Mouse (Mus musculus) liver, embryonic 12.5 days (tissue): ENCODE data around the gene Atp10a. TPM values are rescaled to one million over a fixed set of nuclear protein-coding genes. Genes with fewer than 3 reads are reported as not detected.

Experiments used
- ATAC-seq: fragments of 200-750 bp; cut with Nextera tagmentation; 2 replicates; pipeline ENCODE4 v1.8.0; 2017; ENCODE audit warnings: moderate number of reproducible peaks, mild to moderate bottlenecking, moderate library complexity
- H3K27ac ChIP-seq: fragments of 300-500 bp; sonication (generic); 2 replicates; pipeline ENCODE4 v1.5.1; 2016; ENCODE audit warnings: mild to moderate bottlenecking
- H3K27me3 ChIP-seq: fragments of 300-500 bp; sonication (generic); replicated peaks from 2 replicates; pipeline ENCODE4 v1.6.1; 2016; ENCODE audit warnings: mild to moderate bottlenecking, moderate library complexity
- H3K36me3 ChIP-seq: fragments of 300-500 bp; sonication (generic); 2 replicates; pipeline ENCODE4 v1.6.1; 2016; ENCODE audit warnings: mild to moderate bottlenecking, moderate library complexity
- H3K4me1 ChIP-seq: fragments of 300-500 bp; sonication (generic); 2 replicates; pipeline ENCODE4 v1.6.1; 2016
- H3K4me2 ChIP-seq: fragments of 300-500 bp; sonication (generic); 2 replicates; pipeline ENCODE4 v1.6.1; 2016; ENCODE audit warnings: mild to moderate bottlenecking, moderate library complexity
- H3K4me3 ChIP-seq: fragments of 300-500 bp; sonication (generic); 2 replicates; pipeline ENCODE4 v1.5.1; 2016; ENCODE audit warnings: mild to moderate bottlenecking, moderate library complexity
- H3K9ac ChIP-seq: fragments of 300-500 bp; sonication (generic); 2 replicates; pipeline ENCODE4 v1.6.1; 2016; ENCODE audit warnings: mild to moderate bottlenecking, moderate library complexity
- H3K9me3 ChIP-seq: fragments of 300-500 bp; sonication (generic); replicated peaks from 2 replicates; pipeline ENCODE4 v1.6.1; 2016; ENCODE audit warnings: mild to moderate bottlenecking, moderate library complexity
- WGBS: fragments of 180-500 bp; shearing (Covaris S2); methylation state at CpG from one replicate; pipeline ENCODE4 v1.1.7; 2016; ENCODE audit not compliant: insufficient replicate concordance; 5-methylcytosine and 5-hydroxymethylcytosine counted together
- polyA plus RNA-seq: library from polyadenylated mRNA; unstranded; fragments of >200 nt; fragmentation: Nextera tagmentation; extraction: Ambion mirVana; gene quantifications from 2 replicates; pipeline ENCODE4 v1.2.1, GENCODE M21; 2016

The Atp10a gene
- polyA plus RNA-seq, 1 experiment from 2014 or later: 2.0 TPM

DNA sequence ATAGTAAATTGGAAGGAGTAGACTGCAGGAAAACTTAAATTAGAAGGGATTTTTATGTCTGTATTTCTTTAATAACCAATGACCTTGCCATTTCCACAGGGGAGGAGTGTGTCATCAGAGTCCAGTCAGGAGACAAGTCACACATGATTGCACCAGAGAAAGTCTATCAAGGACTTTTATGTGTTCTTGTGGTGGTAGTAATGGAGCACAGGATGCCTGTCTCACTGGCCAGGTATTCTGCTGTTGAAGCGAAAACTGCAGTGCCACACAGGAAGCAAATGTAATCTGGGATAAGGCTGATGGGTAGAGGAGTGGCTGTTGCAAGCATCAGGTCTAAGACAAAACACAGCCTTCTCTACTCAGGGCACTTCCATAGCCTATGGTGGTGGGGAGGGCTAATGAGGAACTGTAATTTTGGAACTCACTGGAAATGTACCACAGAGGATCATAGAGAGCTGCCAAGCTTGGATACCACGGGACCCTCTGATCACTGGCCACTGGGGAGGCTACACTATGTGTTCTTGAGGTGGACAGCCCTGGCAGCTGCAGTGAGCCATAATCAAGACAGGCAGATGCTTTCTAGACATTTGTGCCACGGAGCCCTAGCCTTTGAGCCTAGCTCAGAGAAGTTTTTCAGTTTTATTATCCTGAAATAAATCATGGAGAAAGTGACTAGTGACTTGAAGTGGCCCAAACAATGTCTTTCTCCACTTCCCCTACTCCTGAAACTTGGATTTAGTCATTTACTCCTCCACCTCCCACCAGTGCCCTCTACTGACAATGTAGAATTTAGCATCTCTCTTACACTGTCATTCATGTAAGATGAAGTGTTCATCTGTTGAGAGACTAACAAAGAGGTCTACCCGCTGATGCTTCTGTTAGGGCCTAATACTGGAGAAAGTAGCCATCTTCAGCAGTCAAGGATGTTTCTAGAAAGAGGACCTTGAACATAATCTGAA is 87.7 kb downstream of the Atp10a start:
- H3K9me3 ChIP-seq: no peaks in the 10 kb centered on the region
- no peak overlapping the region for H3K4me2 ChIP-seq
- no peak overlapping the region for H3K27ac ChIP-seq
- 40% methylated on average over 4 of the region's 4 CpGs for WGBS
- no peak overlapping the region for H3K4me3 ChIP-seq
- ATAC-seq: no peak
- no peaks in the 10 kb centered on the region for H3K27me3 ChIP-seq
- H3K4me1 ChIP-seq: no peaks in the 10 kb centered on the region; the same call in 1 of the 2 replicates
- H3K9ac ChIP-seq: no peak overlapping the region
- H3K36me3 ChIP-seq: no peaks in the 10 kb centered on the region

DNA sequence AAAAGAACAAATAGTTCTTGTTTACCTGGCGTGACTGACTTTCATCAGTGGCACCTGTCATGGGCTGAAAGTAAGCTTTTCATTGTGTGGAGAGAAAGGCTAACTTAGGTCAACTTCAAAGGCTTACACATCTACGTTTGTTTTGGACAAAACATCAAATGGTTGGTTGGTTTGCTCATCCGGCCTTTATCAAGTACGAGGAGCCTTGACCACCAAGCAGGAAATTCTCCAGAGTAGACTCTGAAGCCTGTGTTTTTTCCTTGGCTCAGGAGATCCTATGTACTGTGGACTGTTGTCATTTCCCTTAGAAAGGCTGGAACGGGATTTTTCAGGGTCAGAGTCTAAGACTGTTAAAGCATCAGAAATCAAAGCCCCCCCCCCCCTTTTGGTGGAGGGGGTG is 90.9 kb downstream of the Atp10a start:
- no peaks in the 10 kb centered on the region; the same call in 1 of the 2 replicates for H3K4me1 ChIP-seq
- no peak overlapping the region for H3K4me2 ChIP-seq
- no peak overlapping the region for H3K4me3 ChIP-seq
- H3K36me3 ChIP-seq: no peaks in the 10 kb centered on the region
- H3K9me3 ChIP-seq: no peaks in the 10 kb centered on the region
- no peak overlapping the region for H3K27ac ChIP-seq
- no peak overlapping the region for H3K9ac ChIP-seq
- ATAC-seq: no peak
- WGBS: 45% methylated on average over 5 of the region's 5 CpGs
- no peaks in the 10 kb centered on the region for H3K27me3 ChIP-seq

DNA sequence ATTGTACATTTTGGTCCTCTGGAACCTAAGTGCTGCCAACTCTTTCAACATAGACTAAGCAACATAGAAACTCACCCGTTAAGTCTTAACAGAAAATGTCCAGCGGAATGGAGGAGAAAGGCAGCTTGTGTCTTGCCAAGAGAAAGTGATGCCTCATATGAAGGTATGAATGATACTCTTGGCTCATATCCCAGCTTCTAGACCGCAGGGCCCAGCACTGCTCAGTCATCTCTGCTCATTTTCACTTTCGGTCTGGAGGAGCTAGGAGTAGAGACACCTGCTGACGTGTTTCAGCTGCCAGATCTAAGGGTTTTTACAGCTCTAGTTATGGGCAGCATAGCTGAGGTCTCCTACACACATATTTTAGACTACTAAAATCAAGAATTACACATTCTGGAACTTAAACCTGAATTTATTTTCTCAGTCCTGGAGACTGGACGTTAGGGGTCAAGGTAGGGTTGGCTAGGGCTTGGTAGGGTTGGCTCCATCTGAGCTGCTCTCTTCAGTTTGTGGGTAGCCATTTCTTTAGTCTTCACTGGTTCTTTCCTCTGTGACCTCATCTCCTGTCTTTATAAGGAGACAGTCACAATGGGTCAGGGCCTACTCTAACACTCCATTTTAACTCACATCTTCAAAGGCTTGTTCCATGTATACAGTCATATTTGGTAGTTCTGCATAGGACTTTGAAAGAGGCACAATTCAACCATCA is 94.1 kb downstream of the Atp10a start:
- no peak for ATAC-seq
- no peak overlapping the region for H3K4me3 ChIP-seq
- H3K4me1 ChIP-seq: no peaks in the 10 kb centered on the region
- H3K27me3 ChIP-seq: no peaks in the 10 kb centered on the region
- H3K27ac ChIP-seq: no peak overlapping the region
- no peak overlapping the region for H3K4me2 ChIP-seq
- no peaks in the 10 kb centered on the region for H3K9me3 ChIP-seq
- no peaks in the 10 kb centered on the region for H3K36me3 ChIP-seq
- WGBS: 74% methylated on average over 6 of the region's 6 CpGs
- H3K9ac ChIP-seq: no peak overlapping the region

DNA sequence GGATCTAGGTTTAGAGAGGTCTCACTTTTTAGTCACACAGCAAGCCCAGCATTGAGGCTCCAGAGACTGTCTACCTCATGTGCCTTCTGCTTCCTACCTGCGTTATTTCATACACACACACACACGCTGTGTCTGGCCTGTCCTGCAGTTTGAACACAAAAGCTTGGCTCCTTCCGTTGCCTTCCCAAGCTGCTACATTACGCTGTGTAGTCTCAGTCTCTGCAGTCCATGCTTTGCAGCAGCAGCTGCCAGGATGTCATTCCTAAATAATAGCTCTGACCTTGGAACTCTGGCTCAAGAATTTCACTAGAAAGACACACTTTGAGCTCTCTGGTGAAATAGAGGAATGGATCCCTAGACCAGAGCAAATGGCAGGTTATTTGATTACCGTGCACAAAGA is 96.1 kb downstream of the Atp10a start:
- 75% methylated on average over 5 of the region's 5 CpGs for WGBS
- H3K4me1 ChIP-seq: no peaks in the 10 kb centered on the region

DNA sequence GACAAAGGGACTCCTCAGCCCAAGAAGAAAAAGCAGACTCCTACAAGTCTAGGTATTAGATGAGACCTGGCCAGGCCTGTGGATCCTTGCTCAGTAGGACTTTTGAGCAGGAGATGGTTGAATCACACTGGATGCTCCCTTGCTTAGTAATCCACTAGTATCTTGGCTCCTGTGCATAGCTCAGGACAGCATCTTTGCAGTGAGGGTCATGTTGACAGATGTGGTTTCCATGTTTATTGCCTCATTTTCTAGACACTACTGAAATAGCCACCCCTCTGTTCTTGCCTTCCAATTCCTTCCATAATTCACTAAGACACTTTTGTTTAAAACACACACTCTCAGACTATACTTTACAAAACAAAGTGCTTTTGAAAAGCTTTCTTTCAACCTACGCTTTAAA is 98.1 kb downstream of the Atp10a start:
- 71% methylated on average over 1 of the region's 1 CpGs for WGBS
- H3K4me2 ChIP-seq: no peak overlapping the region
- no peaks in the 10 kb centered on the region for H3K27me3 ChIP-seq
- H3K4me3 ChIP-seq: no peak overlapping the region
- no peaks in the 10 kb centered on the region for H3K4me1 ChIP-seq
- H3K9ac ChIP-seq: no peak overlapping the region
- no peak for ATAC-seq
- no peak overlapping the region for H3K27ac ChIP-seq
- H3K36me3 ChIP-seq: no peaks in the 10 kb centered on the region
- no peaks in the 10 kb centered on the region for H3K9me3 ChIP-seq

More for the DNA sequence above, 96.1 kb downstream of the Atp10a start:
- no peaks in the 10 kb centered on the region for H3K9me3 ChIP-seq
- H3K4me3 ChIP-seq: no peak overlapping the region
- H3K9ac ChIP-seq: no peak overlapping the region
- no peak overlapping the region for H3K4me2 ChIP-seq
- H3K27me3 ChIP-seq: no peaks in the 10 kb centered on the region
- H3K36me3 ChIP-seq: no peaks in the 10 kb centered on the region
- no peak overlapping the region for H3K27ac ChIP-seq
- ATAC-seq: no peak

DNA sequence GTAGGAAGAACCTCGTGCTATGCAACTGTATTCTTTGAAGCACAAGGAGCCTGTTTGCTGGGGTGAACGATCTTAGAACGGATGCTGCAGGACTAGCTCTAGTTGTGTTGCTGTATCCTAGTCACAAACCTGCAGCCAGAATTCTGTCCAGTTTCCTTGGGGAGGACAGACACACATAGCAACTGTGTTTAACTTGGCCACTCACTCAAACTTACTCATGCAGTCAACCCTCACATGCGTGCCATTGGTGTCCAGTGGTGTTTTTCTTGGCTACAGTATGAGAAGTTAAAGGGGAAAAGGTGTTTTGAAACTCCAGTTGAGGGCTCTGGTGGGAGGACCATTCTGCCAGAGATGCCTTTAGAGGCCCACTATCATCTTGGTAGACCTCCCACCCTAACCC is 98.6 kb downstream of the Atp10a start:
- Histone ChIP-seq H3K9ac (no peak overlapping the region), H3K4me1 (no peaks in the 10 kb centered on the region), H3K27me3 (no peaks in the 10 kb centered on the region), H3K4me2 (no peak overlapping the region), H3K27ac (no peak overlapping the region), H3K9me3 (no peaks in the 10 kb centered on the region), H3K4me3 (no peak overlapping the region), H3K36me3 (no peaks in the 10 kb centered on the region)
- 63% methylated on average over 4 of the region's 4 CpGs for WGBS
- no peak for ATAC-seq

DNA sequence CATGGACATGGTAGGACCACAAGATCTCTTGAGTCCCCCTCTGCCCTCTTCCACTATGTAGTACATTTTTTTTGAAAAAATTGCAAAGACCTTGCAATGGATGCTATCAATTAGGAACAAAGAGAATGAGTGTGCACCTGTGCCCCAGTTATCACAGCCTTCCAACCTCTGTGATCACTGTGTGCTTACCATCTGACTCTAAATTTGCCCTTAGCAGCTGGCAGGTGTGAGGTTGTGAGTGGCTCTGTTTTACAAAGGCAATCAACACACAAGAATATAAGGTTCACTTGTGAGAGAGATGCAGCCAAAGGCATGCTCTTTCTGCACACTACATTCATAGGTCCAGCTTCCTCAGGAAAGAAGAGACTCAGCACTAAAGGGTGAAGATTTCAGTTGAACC is 99.1 kb downstream of the Atp10a start:
- no peak for ATAC-seq
- H3K36me3 ChIP-seq: no peaks in the 10 kb centered on the region
- H3K27me3 ChIP-seq: no peaks in the 10 kb centered on the region
- H3K9me3 ChIP-seq: no peaks in the 10 kb centered on the region
- no peak overlapping the region for H3K27ac ChIP-seq
- no peak overlapping the region for H3K4me3 ChIP-seq
- no peaks in the 10 kb centered on the region for H3K4me1 ChIP-seq
- no peak overlapping the region for H3K9ac ChIP-seq
- no peak overlapping the region for H3K4me2 ChIP-seq

DNA sequence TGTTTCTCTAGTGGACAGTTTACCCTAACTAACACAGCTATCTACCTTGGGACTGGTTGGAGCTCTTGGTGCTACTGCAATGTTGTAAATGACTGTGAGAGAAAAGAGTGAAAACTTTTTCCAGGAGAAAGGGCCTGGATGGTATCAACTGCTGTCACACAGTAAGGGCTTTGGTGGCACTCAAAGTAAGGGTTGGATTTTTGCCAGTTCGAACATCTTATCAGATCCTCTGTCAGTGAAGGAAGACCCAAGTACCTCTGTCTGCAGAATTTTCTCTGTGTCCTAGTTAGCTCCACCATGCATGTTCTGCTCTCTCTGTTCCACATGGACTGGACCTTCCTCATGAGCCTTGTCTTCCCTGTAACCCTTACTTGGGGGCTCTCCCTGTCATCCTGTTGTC is 99.9 kb downstream of the Atp10a start:
- Histone ChIP-seq H3K4me3 (no peak overlapping the region), H3K4me1 (no peaks in the 10 kb centered on the region), H3K9me3 (no peaks in the 10 kb centered on the region), H3K27me3 (no peaks in the 10 kb centered on the region), H3K36me3 (no peaks in the 10 kb centered on the region), H3K27ac (no peak overlapping the region), H3K9ac (no peak overlapping the region), H3K4me2 (no peak overlapping the region)
- 24% methylated on average over 1 of the region's 1 CpGs for WGBS
- ATAC-seq: no peak

DNA sequence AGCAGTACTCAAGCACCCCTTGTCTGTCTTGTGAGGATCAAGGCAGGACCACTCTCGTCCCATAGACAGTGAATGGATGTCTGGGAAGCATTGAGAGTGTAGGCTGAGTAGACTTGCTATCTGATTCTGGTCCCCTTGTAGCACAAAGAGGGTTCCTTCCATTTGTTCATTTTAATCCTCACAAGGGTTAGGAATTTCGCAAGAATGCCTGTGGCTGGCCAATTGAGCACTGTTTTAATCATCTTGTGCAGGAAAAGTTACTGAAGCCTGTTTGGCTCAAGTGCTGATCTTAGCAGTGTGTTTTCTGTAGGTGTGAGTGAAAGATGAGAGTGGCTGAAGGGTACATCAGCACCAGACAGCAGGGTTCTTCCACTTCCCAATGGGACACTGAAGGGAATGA is 101.4 kb downstream of the Atp10a start:
- Histone ChIP-seq H3K4me1 (no peaks in the 10 kb centered on the region), H3K9ac (no peak overlapping the region), H3K4me3 (no peak overlapping the region), H3K36me3 (no peaks in the 10 kb centered on the region), H3K9me3 (no peaks in the 10 kb centered on the region), H3K27ac (no peak overlapping the region), H3K27me3 (no peaks in the 10 kb centered on the region), H3K4me2 (no peak overlapping the region)
- ATAC-seq: no peak
- 68% methylated on average over 2 of the region's 2 CpGs for WGBS

DNA sequence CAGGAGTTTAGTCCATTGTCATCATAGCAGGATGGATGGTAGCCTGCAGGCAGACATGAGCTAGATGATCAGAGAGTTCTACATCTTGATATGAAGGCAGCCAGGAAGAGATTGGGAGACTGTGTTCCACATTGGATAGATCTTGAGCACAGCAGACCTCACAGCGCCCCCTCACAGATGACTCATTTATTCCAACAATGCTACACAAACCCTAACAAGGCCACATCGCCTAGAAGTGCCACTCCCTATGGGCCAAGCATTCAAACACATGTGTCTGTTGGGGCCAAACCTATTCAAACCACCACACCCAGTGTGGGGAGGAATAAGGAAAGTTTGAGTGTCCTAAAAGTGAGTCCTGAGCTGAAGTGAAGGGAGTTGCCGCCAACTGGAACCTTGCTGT is 102.4 kb downstream of the Atp10a start:
- Histone ChIP-seq H3K4me1 (no peaks in the 10 kb centered on the region), H3K4me3 (no peak overlapping the region), H3K27ac (no peak overlapping the region), H3K9ac (no peak overlapping the region), H3K27me3 (no peaks in the 10 kb centered on the region), H3K4me2 (no peak overlapping the region), H3K9me3 (no peaks in the 10 kb centered on the region), H3K36me3 (no peaks in the 10 kb centered on the region)
- 77% methylated on average over 3 of the region's 3 CpGs for WGBS
- no peak for ATAC-seq

DNA sequence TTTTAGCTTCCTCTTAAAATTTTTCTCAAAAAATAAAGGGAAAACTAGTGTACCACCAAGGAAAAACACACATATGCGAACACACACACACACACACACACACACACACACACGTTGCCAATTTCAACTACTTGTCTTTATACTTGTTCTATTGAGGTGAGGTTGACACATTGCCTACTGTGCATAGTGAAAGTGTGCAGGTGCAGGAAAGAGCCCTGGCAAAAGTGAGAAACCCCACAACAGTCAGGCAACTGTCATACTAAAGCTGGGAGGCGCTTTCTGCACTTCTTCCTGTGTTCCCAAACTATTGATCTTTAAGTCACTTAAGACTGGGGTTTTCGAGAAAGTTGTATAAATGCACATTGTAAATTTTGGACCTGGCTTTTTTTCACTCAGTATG is 103.3 kb downstream of the Atp10a start:
- WGBS: 70% methylated on average over 4 of the region's 4 CpGs
- no peak overlapping the region for H3K4me2 ChIP-seq
- H3K36me3 ChIP-seq: no peaks in the 10 kb centered on the region
- no peaks in the 10 kb centered on the region for H3K27me3 ChIP-seq
- H3K9ac ChIP-seq: no peak overlapping the region
- no peak for ATAC-seq
- no peaks in the 10 kb centered on the region for H3K9me3 ChIP-seq
- no peaks in the 10 kb centered on the region for H3K4me1 ChIP-seq
- H3K27ac ChIP-seq: no peak overlapping the region
- no peak overlapping the region for H3K4me3 ChIP-seq

DNA sequence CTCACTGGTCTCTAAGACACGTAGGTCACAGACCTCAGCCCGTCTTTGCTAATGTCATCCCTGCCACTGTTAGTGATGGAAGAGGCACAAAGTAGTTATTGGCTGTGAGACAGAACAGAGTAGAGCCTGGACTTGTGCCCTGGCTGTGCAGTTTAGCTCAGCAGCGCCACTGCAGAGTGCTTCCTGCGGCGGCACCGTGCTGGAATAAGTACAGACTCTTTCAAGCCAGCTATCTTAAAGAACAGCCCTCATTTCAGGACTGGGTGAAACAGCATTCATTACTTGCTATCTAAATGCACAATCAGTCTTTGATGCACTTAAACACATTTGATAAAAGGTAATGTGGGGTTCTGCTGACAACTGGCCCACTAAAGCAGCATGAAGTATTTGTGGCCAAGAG is 111.3 kb downstream of the Atp10a start:
- ATAC-seq: no peak
- WGBS: 73% methylated on average over 6 of the region's 6 CpGs

More for the DNA sequence above, 111.3 kb downstream of the Atp10a start:
- no peak overlapping the region for H3K4me2 ChIP-seq
- no peak overlapping the region for H3K4me3 ChIP-seq
- H3K36me3 ChIP-seq: no peaks in the 10 kb centered on the region
- H3K27me3 ChIP-seq: no peaks in the 10 kb centered on the region
- H3K9ac ChIP-seq: no peak overlapping the region
- H3K9me3 ChIP-seq: no peaks in the 10 kb centered on the region
- no peaks in the 10 kb centered on the region for H3K4me1 ChIP-seq
- no peak overlapping the region for H3K27ac ChIP-seq
